ENCODE assay signal across 8 mouse cellular contexts in genomic region chr8:72547802-72548643, GRCm38 (mm10). TPM values are rescaled to one million over a fixed set of nuclear protein-coding genes. Genes with fewer than 3 reads are reported as not detected.
A peak's percentile ranks its signal among the peaks of the same experiment; 100 is the strongest.
DNase-seq lines count a peak whose midpoint lies in the region; ATAC-seq lines count a peak whose summit lies in the region.

Gene Med26, minus strand, starts transcription at chr8:72548270.

- H3K4me2 ChIP-seq in hindbrain, embryonic 11.5 days (replicated peaks; ENCODE audit: low read depth, low read length): peak within 1 kb of the TSS; percentile 92

- H3K27ac ChIP-seq in hindbrain, embryonic 11.5 days (ENCODE audit: low read depth, low read length): peak within 1 kb of the TSS; percentile 74

- H3K9ac ChIP-seq in hindbrain, embryonic 11.5 days (ENCODE audit: low read depth, low read length): peak within 1 kb of the TSS; percentile 95

- H3K9me3 ChIP-seq in hindbrain, embryonic 11.5 days (ENCODE audit: control insufficient read depth, low read length): no peaks in the 10 kb centered on the region

- H3K27me3 ChIP-seq in hindbrain, embryonic 11.5 days (ENCODE audit: control insufficient read depth, insufficient read depth, low read length): no peaks in the 10 kb centered on the region

- under 1% methylated on average over 79 of the region's 92 CpGs for WGBS in hindbrain, embryonic 11.5 days

- peak; percentile 95 for ATAC-seq in hindbrain, embryonic 11.5 days (ENCODE audit: low FRiP score)

- peak within 1 kb of the TSS; percentile 85 for H3K4me3 ChIP-seq in hindbrain, embryonic 11.5 days (ENCODE audit: low read depth, low read length)

- no peaks in the 10 kb centered on the region; the same call in 1 of the 2 replicates for H3K4me1 ChIP-seq in hindbrain, embryonic 11.5 days (replicated peaks; ENCODE audit: control insufficient read depth, insufficient read depth, low read length)

- peak; percentile 99 for DNase-seq in Muller cell, postnatal 12 days (ENCODE audit: inconsistent ontology term)
- DNase-seq in cerebellum, adult 9-11 months: peak; percentile 99
- DNase-seq in frontal cortex, adult 2 months (ENCODE audit: extremely low spot score in 1 of 2, low spot score in 1 of 2): peak; percentile 97 to 98
- DNase-seq in hindbrain, embryonic 11.5 days (ENCODE audit: low spot score): peak; percentile 100
- peak; percentile 96 to 98 for DNase-seq in layer of hippocampus, postnatal 10 days (ENCODE audit: low spot score in 2 of 2)
- DNase-seq in lung, postnatal 10 days: peak; percentile 99
- peak; percentile 98 for DNase-seq in ovary, postnatal 36 days (ENCODE audit: low spot score)
- DNase-seq in thymus, postnatal 25 days: peak; percentile 97

- no peaks in the 10 kb centered on the region for H3K36me3 ChIP-seq in hindbrain, embryonic 11.5 days (ENCODE audit: control insufficient read depth, insufficient read depth, low read length)

RNA-seq across cellular contexts. Expression of gene Med26, which starts in this region (rescaled TPM):
- polyA plus RNA-seq in frontal cortex, adult 2 months (2012; rRNA removed): 7.9 and 9.0 TPM in 2 replicates
- 11.2 and 13.0 TPM in 2 replicates for polyA plus RNA-seq in hindbrain, embryonic 11.5 days (2014; fragmentation: Nextera tagmentation; extraction: Ambion mirVana)
- total RNA-seq in layer of hippocampus, postnatal 10 days (2021): 1 to 10 TPM; 8.9 to 9.2 TPM

Comparison
In these comparisons a context has a peak if more than half of its experiments do, and no peak if none do; other contexts are left out.
1. Peak in every context shown above with its lines: DNase-seq, ATAC-seq, H3K4me3 ChIP-seq and H3K27ac ChIP-seq.